Mouse (Mus musculus): ENCODE measurements around the gene Tmem245. TPM values are rescaled to one million over a fixed set of nuclear protein-coding genes. Genes with fewer than 3 reads are reported as not detected.

Gene Tmem245
- 10.4 and 12.5 TPM in 2 replicates for polyA plus RNA-seq (2015; fragmentation: Nextera tagmentation; extraction: Ambion mirVana)

DNA sequence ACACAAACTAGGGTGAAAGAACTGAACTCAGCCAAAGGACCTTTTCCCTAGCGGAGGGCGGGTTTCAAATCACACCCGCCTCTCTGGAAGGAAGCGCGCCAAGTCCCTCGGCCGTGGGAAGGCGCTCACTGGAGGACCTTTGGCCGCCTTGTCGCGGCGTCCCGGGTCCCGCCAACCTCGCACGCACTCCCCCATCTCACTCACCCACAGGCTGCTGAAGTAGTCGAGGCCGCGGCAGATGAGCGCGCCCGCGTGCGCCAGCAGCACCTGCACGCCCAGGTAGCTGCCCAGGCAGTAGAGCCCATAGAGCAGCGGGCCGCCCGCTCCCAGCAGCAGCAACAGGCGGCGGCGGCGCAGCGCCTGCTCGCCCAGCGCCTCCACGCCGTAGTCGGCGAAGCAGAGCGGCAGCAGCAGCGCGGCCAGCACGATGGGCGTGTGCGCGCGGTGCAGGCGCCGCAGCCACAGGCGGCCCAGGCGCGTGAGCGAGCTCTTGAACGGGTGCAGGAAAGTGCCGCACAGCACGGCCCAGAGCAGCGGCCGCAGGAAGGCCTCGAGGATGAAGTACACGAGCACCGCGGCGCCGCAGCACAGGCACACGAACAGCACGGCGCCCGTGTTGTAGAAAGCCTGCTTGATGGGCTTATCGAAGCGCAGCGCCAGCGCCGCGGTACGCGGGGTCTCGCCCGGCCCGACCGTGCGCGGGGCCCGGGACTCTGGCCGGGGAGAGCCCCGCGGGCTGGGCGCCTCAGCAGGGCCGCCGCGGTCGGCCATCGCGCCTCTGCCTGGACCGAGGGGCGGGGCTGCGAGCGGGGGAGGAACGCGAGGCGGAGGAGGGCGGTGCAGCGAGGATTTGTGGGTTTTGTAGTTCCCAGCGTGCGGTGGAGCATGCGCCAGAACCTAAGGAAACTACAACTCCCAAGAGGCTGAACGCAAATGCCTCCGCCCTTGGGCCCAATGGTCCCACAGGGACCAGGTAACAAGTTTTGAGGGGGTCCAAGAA lies at the start of gene Tmem245:
TSS of gene Tmem245 (minus strand) at position 797 of the 1,000 bp plus-strand sequence.
- under 1% methylated on average over 106 of the region's 107 CpGs for WGBS
- Histone ChIP-seq H3K9me3 (no peaks in the 10 kb centered on the region), H3K36me3 (replicated peaks) (no peaks in the 10 kb centered on the region), H3K4me3 (peak within 1 kb of the TSS; percentile 68), H3K4me1 (peaks cover 17% of the 10 kb centered on the region), H3K27me3 (replicated peaks) (no peaks in the 10 kb centered on the region), H3K27ac (peak within 1 kb of the TSS; percentile 87), H3K9ac (peak within 1 kb of the TSS; percentile 74), H3K4me2 (peak within 1 kb of the TSS; percentile 96)
- ATAC-seq (replicated peaks): peak; percentile 97

GRCm38 (mm10) chr4:56993331-56993730 lies 46.1 kb upstream of the Tmem245 start:
- no peak for ATAC-seq (replicated peaks)

DNA sequence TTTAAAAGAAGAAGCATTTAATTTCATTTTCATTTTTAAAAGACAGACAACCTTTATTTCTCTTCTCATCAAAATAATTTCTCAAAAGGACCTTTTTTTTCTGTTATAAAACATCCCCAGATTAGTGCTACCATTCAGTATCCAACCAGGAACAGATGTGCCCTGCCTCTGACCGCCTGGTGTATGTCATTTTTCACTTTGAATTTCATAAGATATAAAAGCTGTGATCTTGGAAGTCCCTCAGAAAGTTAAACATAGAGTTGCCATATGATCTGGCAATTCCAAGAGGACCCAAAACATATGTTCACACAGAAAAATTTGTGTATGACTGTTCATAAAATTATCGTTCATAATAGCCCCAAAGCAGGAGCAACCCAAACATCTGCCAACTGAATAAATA lies 44.7 kb upstream of the Tmem245 start:
- Histone ChIP-seq H3K36me3 (replicated peaks) (no peaks in the 10 kb centered on the region), H3K9me3 (no peaks in the 10 kb centered on the region), H3K9ac (no peak overlapping the region), H3K27me3 (replicated peaks) (no peaks in the 10 kb centered on the region), H3K27ac (no peak overlapping the region), H3K4me3 (no peak overlapping the region), H3K4me1 (peaks cover 11% of the 10 kb centered on the region; the same call in 1 of the 2 replicates), H3K4me2 (no peak overlapping the region)
- 77% methylated on average over 2 of the region's 2 CpGs for WGBS
- no peak for ATAC-seq (replicated peaks)

More at GRCm38 (mm10) chr4:56993331-56993730, 46.1 kb upstream of the Tmem245 start:
- Histone ChIP-seq H3K27me3 (replicated peaks) (no peaks in the 10 kb centered on the region), H3K9ac (no peak overlapping the region), H3K27ac (no peak overlapping the region), H3K9me3 (no peaks in the 10 kb centered on the region), H3K4me3 (no peak overlapping the region), H3K4me2 (no peak overlapping the region), H3K36me3 (replicated peaks) (no peaks in the 10 kb centered on the region), H3K4me1 (peaks cover 11% of the 10 kb centered on the region; the same call in 1 of the 2 replicates)
- 88% methylated on average over 7 of the region's 7 CpGs for WGBS

GRCm38 (mm10) chr4:56990215-56990584 lies 43.0 kb upstream of the Tmem245 start, which contains the start of gene Frrs1l:
TSS of gene Frrs1l (minus strand) at chr4:56990391.
- Histone ChIP-seq H3K27ac (peak within 1 kb of the TSS; percentile 88), H3K27me3 (replicated peaks) (no peaks in the 10 kb centered on the region), H3K9me3 (no peaks in the 10 kb centered on the region), H3K36me3 (replicated peaks) (no peaks in the 10 kb centered on the region), H3K4me3 (peak within 1 kb of the TSS; percentile 86), H3K4me1 (peaks cover 11% of the 10 kb centered on the region; the same call in 1 of the 2 replicates), H3K4me2 (peak within 1 kb of the TSS; percentile 86), H3K9ac (peak within 1 kb of the TSS; percentile 81)
- WGBS: 0% methylated on average over 40 of the region's 44 CpGs
- ATAC-seq (replicated peaks): peak; percentile 96

DNA sequence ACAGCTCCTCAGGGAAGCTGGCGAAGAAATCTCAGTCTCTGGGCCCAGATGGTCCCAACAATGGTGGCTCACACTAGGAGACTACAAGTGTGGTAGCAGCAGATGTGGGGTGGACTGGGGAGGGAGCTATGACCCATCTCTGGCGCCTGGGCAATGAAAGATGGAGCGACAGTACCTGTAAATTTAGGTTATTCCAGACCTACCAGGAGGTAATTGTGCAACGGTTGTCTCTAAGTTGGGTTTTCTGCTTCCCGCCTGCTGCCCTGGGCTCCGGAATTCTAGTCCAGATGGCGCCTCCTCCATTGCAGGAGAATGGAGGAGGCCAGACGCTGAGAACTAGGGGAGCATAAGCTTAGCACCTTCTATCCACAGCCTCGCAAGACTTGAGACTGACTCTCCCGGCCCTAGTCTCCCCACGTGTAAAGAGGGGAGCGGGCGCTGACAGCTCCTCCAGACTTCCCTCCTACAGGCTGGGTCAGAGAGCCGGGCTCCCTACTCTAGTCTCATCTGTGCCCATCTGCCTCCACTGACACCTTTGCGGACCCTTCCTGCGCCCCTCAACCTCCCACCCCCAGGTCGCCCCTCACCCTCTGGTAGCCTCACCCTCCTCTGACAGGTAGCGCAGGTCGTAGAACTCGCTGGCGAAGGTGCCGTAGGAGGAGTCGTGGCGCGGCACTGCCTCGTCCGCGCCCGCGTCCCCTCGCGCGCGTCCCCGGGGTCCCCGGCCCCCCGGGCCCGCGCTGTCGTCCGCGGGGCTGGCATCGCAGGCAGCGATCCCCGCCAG lies 42.4 kb upstream of the Tmem245 start:
- peak overlapping the region; percentile 86 for H3K4me3 ChIP-seq
- WGBS: under 1% methylated on average over 45 of the region's 45 CpGs
- ATAC-seq (replicated peaks): peak; percentile 86
- H3K4me1 ChIP-seq: peaks cover 11% of the 10 kb centered on the region; the same call in 1 of the 2 replicates
- H3K9me3 ChIP-seq: no peaks in the 10 kb centered on the region
- H3K36me3 ChIP-seq (replicated peaks): no peaks in the 10 kb centered on the region
- H3K9ac ChIP-seq: peak overlapping the region; percentile 81
- H3K27me3 ChIP-seq (replicated peaks): no peaks in the 10 kb centered on the region
- H3K4me2 ChIP-seq: peak overlapping the region; percentile 86
- peak overlapping the region; percentile 88 for H3K27ac ChIP-seq

DNA sequence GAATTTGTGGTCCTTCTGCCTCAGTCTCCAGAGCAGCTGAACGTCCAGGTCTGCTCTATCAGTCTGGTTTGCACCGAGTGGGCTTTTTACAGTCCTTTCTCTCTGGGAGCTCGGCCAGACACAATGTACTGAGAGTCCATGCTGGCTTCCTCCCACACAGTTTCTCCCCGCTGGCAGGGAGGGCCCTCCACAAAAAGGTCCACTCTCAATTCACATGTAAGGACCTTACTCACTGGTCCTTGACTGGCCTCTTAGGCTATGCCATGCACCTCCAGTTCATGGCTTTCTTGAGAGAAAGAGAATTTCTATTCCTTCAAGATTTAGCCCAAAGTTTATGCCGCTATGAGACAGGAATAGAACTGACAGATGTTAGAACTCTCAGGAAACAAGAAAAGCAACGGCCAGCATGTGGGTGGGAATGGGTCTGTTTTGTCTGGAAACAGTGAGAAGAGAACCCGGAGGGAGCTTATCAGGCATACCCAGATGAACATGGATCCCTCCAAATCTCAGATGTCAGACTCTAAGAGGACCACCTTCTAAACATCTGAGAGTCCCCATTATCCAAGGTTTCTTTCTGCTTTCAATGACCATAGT lies 18.4 kb upstream of the Tmem245 start:
- no peaks in the 10 kb centered on the region for H3K27me3 ChIP-seq (replicated peaks)
- peaks cover 32% of the 10 kb centered on the region for H3K36me3 ChIP-seq (replicated peaks)

GRCm38 (mm10) chr4:56963687-56964086 lies 16.4 kb upstream of the Tmem245 start:
- ATAC-seq (replicated peaks): no peak
- Histone ChIP-seq H3K4me2 (no peak overlapping the region), H3K9me3 (no peaks in the 10 kb centered on the region), H3K4me1 (no peaks in the 10 kb centered on the region), H3K27ac (no peak overlapping the region), H3K27me3 (replicated peaks) (no peaks in the 10 kb centered on the region), H3K4me3 (no peak overlapping the region), H3K36me3 (replicated peaks) (peaks cover 41% of the 10 kb centered on the region), H3K9ac (no peak overlapping the region)
- 89% methylated on average over 6 of the region's 6 CpGs for WGBS

More for the DNA sequence above, 18.4 kb upstream of the Tmem245 start:
- Histone ChIP-seq H3K4me1 (no peaks in the 10 kb centered on the region), H3K4me2 (no peak overlapping the region), H3K9ac (no peak overlapping the region), H3K27ac (no peak overlapping the region), H3K9me3 (no peaks in the 10 kb centered on the region), H3K4me3 (no peak overlapping the region)
- no peak for ATAC-seq (replicated peaks)
- WGBS: 83% methylated on average over 7 of the region's 7 CpGs

DNA sequence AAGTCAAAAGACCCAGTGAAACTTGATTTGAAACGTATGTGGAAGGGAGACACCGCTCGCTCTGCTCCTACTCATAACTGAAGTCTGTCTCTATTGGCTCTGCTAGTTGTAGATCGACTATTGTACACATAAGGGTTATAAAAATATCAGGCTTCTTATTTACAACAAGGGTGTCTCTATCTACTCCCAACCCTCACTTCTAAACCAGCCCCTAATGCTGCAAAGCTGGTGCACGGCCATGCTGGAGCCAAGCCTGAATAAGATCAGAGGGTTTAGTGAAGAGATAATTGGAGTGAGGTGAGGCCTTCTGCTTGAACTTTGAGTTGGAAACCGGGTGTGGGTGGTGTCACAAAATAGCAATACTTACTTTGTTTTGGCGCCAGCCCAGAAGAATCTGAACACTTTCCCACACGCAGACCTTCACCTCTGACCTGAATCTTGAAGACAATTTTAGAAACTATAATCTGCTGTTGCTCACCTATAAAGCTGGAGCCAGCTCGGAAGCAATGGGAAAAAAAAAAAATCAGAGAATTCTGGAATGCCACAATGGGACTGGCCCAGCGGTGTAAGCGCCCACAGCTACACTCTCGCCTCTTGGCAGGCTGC lies 14.2 kb upstream of the Tmem245 start:
- ATAC-seq (replicated peaks): no peak
- Histone ChIP-seq H3K9me3 (no peaks in the 10 kb centered on the region), H3K4me2 (no peak overlapping the region), H3K4me1 (no peaks in the 10 kb centered on the region), H3K9ac (no peak overlapping the region), H3K27me3 (replicated peaks) (no peaks in the 10 kb centered on the region), H3K4me3 (no peak overlapping the region), H3K36me3 (replicated peaks) (peaks cover 24% of the 10 kb centered on the region), H3K27ac (no peak overlapping the region)
- 87% methylated on average over 12 of the region's 12 CpGs for WGBS

GRCm38 (mm10) chr4:56957518-56957917 lies 10.3 kb upstream of the Tmem245 start:
- Histone ChIP-seq H3K9me3 (no peaks in the 10 kb centered on the region), H3K4me1 (no peaks in the 10 kb centered on the region), H3K9ac (no peak overlapping the region), H3K4me3 (no peak overlapping the region), H3K36me3 (replicated peaks) (peaks cover 17% of the 10 kb centered on the region; the same call in 1 of the 2 replicates), H3K27ac (no peak overlapping the region), H3K4me2 (no peak overlapping the region), H3K27me3 (replicated peaks) (no peaks in the 10 kb centered on the region)
- 63% methylated on average over 9 of the region's 9 CpGs for WGBS
- no peak for ATAC-seq (replicated peaks)

DNA sequence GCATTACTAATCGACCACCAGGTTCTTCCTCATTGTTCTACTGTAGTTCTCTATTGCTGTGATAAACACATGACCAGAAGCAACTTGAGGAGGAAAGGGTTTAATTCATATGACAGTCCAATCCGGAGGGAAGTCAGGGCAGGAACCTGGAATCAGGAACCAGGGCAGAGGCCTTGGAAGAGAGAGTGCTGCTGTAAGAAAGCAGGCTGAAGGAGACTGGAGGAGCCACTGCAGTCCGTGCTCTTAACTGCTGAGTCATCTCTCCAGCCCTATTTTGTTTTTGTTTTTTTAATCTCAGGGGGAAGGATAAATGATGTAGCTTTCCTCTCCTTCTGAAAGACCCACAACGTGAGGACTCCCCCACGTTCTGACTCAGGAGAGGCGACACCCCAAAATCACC lies 6.0 kb upstream of the Tmem245 start:
- Histone ChIP-seq H3K27ac (no peak overlapping the region), H3K4me1 (no peaks in the 10 kb centered on the region), H3K9ac (no peak overlapping the region), H3K27me3 (replicated peaks) (no peaks in the 10 kb centered on the region), H3K4me3 (no peak overlapping the region), H3K9me3 (no peaks in the 10 kb centered on the region), H3K36me3 (replicated peaks) (no peaks in the 10 kb centered on the region), H3K4me2 (no peak overlapping the region)
- ATAC-seq (replicated peaks): no peak
- 76% methylated on average over 6 of the region's 6 CpGs for WGBS

GRCm38 (mm10) chr4:56951701-56952100 lies 4.5 kb upstream of the Tmem245 start:
- no peak overlapping the region for H3K4me3 ChIP-seq
- H3K9me3 ChIP-seq: no peaks in the 10 kb centered on the region
- H3K4me1 ChIP-seq: no peaks in the 10 kb centered on the region
- 81% methylated on average over 3 of the region's 3 CpGs for WGBS
- H3K4me2 ChIP-seq: no peak overlapping the region
- no peak overlapping the region for H3K27ac ChIP-seq
- no peak overlapping the region for H3K9ac ChIP-seq
- H3K36me3 ChIP-seq (replicated peaks): no peaks in the 10 kb centered on the region
- no peaks in the 10 kb centered on the region for H3K27me3 ChIP-seq (replicated peaks)
- no peak for ATAC-seq (replicated peaks)

All from midbrain, embryonic 15.5 days (tissue).